Mouse (Mus musculus) embryonic fibroblast, embryonic 13.5 days (primary cell): ENCODE measurements around the gene Snap29. TPM values are rescaled to one million over a fixed set of nuclear protein-coding genes. Genes with fewer than 3 reads are reported as not detected.

Experiments
- H3K27ac ChIP-seq: 2 replicates; pipeline ENCODE4 v1.5.1; 2012; ENCODE audit warnings: low read length, control low read depth, inconsistent platforms; ENCODE audit not compliant: insufficient read depth
- H3K4me1 ChIP-seq: 2 replicates; pipeline ENCODE4 v1.6.1; 2011; ENCODE audit warnings: low read length; ENCODE audit not compliant: control insufficient read depth, insufficient read depth
- H3K4me3 ChIP-seq: 2 replicates; pipeline ENCODE4 v1.5.1; 2011; ENCODE audit warnings: mild to moderate bottlenecking, control low read depth, low read length; ENCODE audit not compliant: insufficient read depth
- CTCF ChIP-seq: IDR thresholded peaks from 2 replicates; pipeline ENCODE4 v1.5.1; 2011; ENCODE audit warnings: mild to moderate bottlenecking, control low read depth, low read length, moderate library complexity, borderline replicate concordance; ENCODE audit not compliant: insufficient read depth
- POLR2A ChIP-seq: IDR thresholded peaks from 2 replicates; pipeline ENCODE4 v1.6.1; 2011; ENCODE audit warnings: low read depth, mild to moderate bottlenecking, control low read depth, low read length, moderate library complexity
- polyA plus RNA-seq: library from polyadenylated mRNA; stranded (reverse); fragments of >200 nt; gene quantifications from 2 replicates; pipeline ENCODE4 v1.2.4, GENCODE M21; 2011; ENCODE audit warnings: low read depth; ENCODE audit not compliant: missing spikeins, insufficient read length

Gene Snap29
- polyA plus RNA-seq, 1 experiment, result 19.5 TPM

DNA sequence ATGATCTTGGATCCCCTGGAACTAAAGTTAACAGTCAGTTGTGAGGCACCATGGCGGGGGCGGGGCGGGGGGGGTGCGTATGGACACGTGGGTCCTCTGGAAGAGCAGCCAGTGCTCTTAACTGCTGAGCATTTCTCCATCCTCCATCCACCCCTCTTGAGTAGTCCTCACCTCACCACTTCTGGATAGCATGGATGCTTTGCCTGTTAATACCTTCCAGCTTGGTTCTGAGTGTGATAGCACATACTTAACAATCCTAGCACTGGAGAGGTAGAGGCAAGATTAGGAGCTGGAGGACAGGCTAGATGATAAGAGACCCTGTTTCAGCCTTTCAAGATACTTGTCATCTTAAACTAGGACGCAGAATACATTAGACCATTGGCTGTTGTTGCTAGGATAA is 66.7 kb downstream of the Snap29 start:
- no peak overlapping the region for H3K4me3 ChIP-seq
- H3K4me1 ChIP-seq, result no peaks in the 10 kb centered on the region
- no peak for TF ChIP-seq POLR2A
- no peak for TF ChIP-seq CTCF
- no peak overlapping the region for H3K27ac ChIP-seq

DNA sequence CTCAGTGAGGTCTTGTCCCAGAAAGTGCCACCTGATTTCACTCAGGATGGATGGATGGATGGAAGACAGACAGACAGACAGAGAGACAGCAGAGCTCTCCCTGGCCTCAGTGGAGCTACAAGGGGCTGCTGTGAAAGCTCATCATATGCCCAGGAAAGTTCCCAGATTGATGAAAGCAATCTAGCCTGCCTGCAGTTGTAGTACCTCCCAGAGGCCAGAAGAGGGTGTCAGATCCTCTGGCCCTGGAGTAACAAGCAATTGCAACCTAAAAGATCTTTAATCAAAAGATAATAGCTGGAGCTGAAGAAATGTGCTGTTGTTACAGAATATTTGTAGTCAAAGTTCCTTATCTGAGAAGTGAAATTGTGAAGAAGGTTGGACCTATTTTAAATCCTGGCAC is 68.3 kb downstream of the Snap29 start:
- TF ChIP-seq POLR2A (no peak), CTCF (no peak)
- no peak overlapping the region for H3K27ac ChIP-seq
- H3K4me1 ChIP-seq, result no peaks in the 10 kb centered on the region
- H3K4me3 ChIP-seq, result no peak overlapping the region

DNA sequence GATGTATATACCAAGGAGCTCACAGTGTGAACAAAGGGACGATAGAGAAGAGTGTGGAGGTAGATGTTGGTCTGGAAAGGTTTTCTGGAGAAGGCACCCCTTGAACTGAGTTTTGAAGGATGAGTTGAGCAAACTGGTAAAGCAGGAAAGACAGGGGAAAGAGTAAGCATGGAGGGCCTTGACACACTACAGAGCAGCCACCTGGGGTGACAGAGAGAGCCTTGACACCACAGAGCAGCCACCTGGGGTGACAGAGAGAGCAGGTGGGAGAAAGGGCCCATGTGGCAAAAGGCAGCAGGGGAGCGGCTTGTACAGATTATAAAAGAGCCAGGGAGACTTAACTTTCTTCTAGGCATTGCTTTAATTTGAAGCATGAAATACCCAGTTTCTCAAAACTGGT is 69.0 kb downstream of the Snap29 start:
- Histone ChIP-seq H3K27ac (no peak overlapping the region), H3K4me3 (no peak overlapping the region), H3K4me1 (no peaks in the 10 kb centered on the region)
- TF ChIP-seq POLR2A (no peak), CTCF (no peak)

DNA sequence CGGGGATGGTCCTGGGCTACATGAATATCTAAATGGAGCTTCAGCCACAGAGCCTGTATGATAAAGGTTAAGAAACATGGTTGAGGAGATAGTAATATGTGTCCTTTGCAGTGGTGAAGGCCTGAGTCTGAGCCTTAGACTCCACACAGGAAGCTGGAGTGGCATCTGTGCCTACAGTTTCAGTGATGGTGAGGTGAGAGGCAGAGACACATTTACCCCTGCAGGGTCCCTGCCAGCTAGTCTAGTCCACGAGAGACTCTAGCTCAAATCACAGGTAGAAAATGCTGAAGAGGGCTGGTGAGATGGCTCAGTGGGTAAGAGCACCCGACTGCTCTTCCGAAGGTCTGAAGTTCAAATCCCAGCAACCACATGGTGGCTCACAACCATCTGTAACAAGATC is 69.5 kb downstream of the Snap29 start:
- Histone ChIP-seq H3K27ac (no peak overlapping the region), H3K4me3 (no peak overlapping the region), H3K4me1 (no peaks in the 10 kb centered on the region)
- TF ChIP-seq POLR2A (no peak), CTCF (no peak)

DNA sequence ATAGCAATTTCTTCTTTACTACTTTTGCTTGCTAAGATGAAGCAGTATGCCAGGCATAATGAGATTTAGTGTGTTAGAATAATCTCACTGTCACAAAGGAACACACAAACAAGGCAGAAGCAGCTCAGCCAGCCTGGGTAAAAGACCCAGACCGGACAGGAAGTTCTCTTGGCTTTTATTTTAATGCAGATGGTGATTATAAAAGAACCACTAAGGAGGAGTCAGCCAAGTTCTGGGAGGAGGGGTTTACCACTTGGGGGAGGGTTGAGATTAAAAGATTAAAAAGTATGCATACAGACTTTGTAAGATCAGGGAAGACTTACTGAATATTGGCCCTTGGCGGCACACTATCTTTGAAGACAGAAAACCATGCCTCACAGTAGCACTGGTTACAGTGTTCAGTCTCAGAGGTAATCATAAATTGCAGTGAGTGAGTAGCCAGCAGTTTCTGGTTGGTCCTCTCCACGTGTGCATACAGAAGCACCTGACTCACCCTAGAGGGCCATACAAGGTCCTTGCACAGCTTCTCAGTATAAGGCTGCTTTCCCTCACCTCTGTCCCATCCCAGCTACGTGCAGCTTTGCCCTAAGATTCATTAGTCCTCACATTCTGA is 72.7 kb downstream of the Snap29 start:
- TF ChIP-seq POLR2A, result no peak
- no peak for TF ChIP-seq CTCF
- no peak overlapping the region for H3K4me3 ChIP-seq
- H3K27ac ChIP-seq, result no peak overlapping the region
- no peaks in the 10 kb centered on the region for H3K4me1 ChIP-seq

Other genes with a start within 250 kb of the Snap29 start
- 163 and 173 TPM in 2 replicates for gene Ube2l3, start 203.3 kb upstream of the Snap29 start, polyA plus RNA-seq
- gene Rimbp3, start 197.4 kb upstream of the Snap29 start, polyA plus RNA-seq, result not detected in 2 replicates
- gene Hic2, start 172.4 kb upstream of the Snap29 start, polyA plus RNA-seq, result 1.5 and 2.8 TPM in 2 replicates
- 1.5 and 4.5 TPM in 2 replicates for gene Tmem191c, start 129.9 kb upstream of the Snap29 start, polyA plus RNA-seq
- not detected in 2 replicates for gene Serpind1, start 74.6 kb upstream of the Snap29 start, polyA plus RNA-seq
- gene Pi4ka, start 328 bp downstream of the Snap29 start, polyA plus RNA-seq, result 58.4 and 59.3 TPM in 2 replicates
- gene Crkl, start 46.0 kb downstream of the Snap29 start, polyA plus RNA-seq, result 35.7 and 39.3 TPM in 2 replicates
- not detected in 2 replicates for gene Aifm3, start 83.6 kb downstream of the Snap29 start, polyA plus RNA-seq
- 97.5 and 113 TPM in 2 replicates for gene Lztr1, start 102.7 kb downstream of the Snap29 start, polyA plus RNA-seq
- gene Thap7, start 125.2 kb downstream of the Snap29 start, polyA plus RNA-seq, result 23.8 and 27.0 TPM in 2 replicates
- gene Lrrc74b, start 155.3 kb downstream of the Snap29 start, polyA plus RNA-seq, result 0.25 TPM in 1 of 2 replicates, not detected in the other
- 2.2 and 3.0 TPM in 2 replicates for gene P2rx6, start 155.9 kb downstream of the Snap29 start, polyA plus RNA-seq
- gene Slc7a4, start 177.2 kb downstream of the Snap29 start, polyA plus RNA-seq, result 2.1 and 2.2 TPM in 2 replicates
- 28.7 and 44.8 TPM in 2 replicates for gene Smpd4, start 213.4 kb downstream of the Snap29 start, polyA plus RNA-seq
- 7.1 and 9.7 TPM in 2 replicates for gene Ccdc74a, start 240.5 kb downstream of the Snap29 start, polyA plus RNA-seq